Mouse (Mus musculus) left cerebral cortex, adult 2 months (tissue): ENCODE results near the gene Olfr243. TPM values are rescaled to one million over a fixed set of nuclear protein-coding genes. Genes with fewer than 3 reads are reported as not detected.
"Not testable (repeated sequence)": the region's sequence is repeated elsewhere in the genome, so short reads cannot be mapped to it uniquely, and the experiment has no call there.

Source experiments
- DNase-seq, 2 experiments: peaks; one replicate each; pipeline ENCODE4 v3.0.0; 2021 to 2022; ENCODE audit warnings: low spot score in 2 of 2, mixed read lengths in 1 of 2; ENCODE audit errors: extremely low spot score in 1 of 2
- H3K27ac ChIP-seq: fragments of 200-600 bp; 2 replicates; pipeline ENCODE4 v1.8.1; 2022
- H3K4me3 ChIP-seq: fragments of 200-600 bp; 2 replicates; pipeline ENCODE4 v1.8.1; 2022
- CTCF ChIP-seq: fragments of 200-600 bp; IDR thresholded peaks from 2 replicates; pipeline ENCODE4 v1.8.1; 2022; ENCODE audit warnings: antibody characterized with exemption, mild to moderate bottlenecking, moderate library complexity
- intact Hi-C: fragments of 180-260 bp; cut with DNase I; formaldehyde crosslinking; loops from one replicate; pipeline ENCODE4 v1.15.1; 2025
- long read RNA-seq, 2 experiments: library from polyadenylated mRNA; stranded (forward); transcript quantifications; one replicate each; pipeline ENCODE4 v2.0.0; 2021; ENCODE audit warnings: borderline mapping rate in 2 of 2
- total RNA-seq, 2 experiments: library from RNA; stranded (reverse); gene quantifications; 2 replicates each; pipeline ENCODE4 v1.2.3; 2021

Gene Olfr243
- not detected for total RNA-seq
- long read RNA-seq, experiment 1 = 0 reads
- long read RNA-seq, experiment 2 = 0 reads

- Histone ChIP-seq H3K4me3 (no peak within 1 kb of the TSS), H3K27ac (no peak within 1 kb of the TSS)
- no peak for TF ChIP-seq CTCF
- DNase-seq = no peak
- intact Hi-C loops = no loop called here
These were observed at the start of gene Olfr243 for GRCm38 (mm10) chr7:103714371-103714770. TSS of gene Olfr243 (plus strand) at chr7:103714671.

DNA sequence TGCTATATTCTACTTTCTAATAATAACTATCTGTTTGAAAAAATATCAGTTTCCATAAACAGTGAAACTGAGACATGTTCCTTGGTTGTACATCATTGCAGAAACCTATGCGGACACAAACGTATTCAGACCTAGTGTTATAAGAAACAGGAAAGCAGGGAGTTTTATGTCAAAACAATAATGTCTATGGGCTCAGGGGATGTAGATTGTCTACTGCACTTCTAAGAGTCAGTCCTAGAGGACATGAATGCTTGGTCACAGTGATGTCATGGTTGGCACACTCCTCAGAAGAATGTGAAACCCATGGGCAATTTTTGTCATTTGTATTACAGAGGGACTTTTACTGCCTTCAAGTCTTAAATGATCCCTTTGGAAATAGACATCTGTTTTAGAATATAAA, 43.4 kb upstream of the Olfr243 start, which contains the start of gene Olfr624:
TSS of gene Olfr624 (minus strand) at position 101 of the 400 bp plus-strand sequence.
- TF ChIP-seq CTCF = no peak
- no peak for DNase-seq
- intact Hi-C loops = no loop called here
- no peak within 1 kb of the TSS for H3K4me3 ChIP-seq
- no peak within 1 kb of the TSS for H3K27ac ChIP-seq

DNA sequence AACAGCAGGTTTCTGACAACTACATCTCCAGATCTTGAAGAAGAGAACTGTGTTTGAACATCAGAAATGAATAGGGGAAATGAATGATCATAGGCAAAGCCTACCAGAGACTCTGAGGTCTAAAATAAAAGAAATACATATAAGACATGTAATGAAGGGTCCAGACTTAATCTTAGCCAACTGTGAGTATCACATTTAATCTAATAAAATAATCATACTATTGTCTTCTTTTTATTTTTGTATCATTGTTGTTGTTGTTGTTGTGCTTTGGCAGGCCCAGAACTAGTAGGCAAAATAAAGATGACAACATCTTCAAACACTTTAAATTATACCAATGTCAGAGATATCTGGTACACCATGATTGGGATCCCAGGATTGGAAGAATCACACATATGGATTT, 32.1 kb upstream of the Olfr243 start, which contains the start of gene Olfr625-ps1:
TSS of gene Olfr625-ps1 (plus strand) at position 301 of the 400 bp plus-strand sequence.
- no peak within 1 kb of the TSS for H3K27ac ChIP-seq
- no peak for DNase-seq
- intact Hi-C loops = no loop called here
- no peak within 1 kb of the TSS for H3K4me3 ChIP-seq
- TF ChIP-seq CTCF = no peak

DNA sequence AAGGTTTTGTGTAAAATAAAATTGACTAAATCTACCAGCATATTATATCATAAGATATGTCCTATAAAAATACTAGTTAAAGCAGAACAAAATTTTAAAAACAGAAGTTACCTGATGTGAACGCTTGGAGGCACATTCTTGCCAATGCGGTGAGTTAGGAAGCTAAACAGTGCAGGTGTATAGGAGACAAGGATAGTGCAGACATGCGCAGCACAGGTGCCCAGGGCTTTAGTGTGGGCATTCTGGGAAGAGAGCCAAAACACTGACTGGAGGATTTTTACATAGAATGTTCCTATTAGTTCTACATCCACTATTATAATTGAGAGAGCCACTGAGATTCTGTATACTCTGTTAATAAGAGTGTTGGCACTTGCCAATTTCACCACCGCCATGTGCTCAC, 15.0 kb upstream of the Olfr243 start:
- no peak overlapping the region for H3K27ac ChIP-seq

DNA sequence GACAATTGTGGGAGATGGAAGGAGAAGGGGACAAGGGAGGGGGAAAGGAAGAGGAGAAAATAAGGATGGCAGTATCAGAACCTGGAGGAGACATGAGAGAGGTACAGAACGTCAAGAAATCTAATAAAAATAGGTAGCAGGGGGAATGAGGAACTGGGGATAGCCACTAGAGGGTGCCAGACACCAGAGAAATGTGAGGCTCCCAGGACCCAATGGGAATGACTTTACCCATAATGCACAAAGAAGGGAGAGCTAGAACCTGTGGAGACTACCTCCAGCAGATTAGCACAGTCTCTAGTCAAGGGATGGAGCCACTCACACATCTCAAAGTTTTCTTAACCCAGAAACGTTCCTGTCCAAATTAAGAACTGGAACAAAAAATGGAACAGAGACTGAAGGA, 2.4 kb upstream of the Olfr243 start:
- Histone ChIP-seq H3K27ac (no peak overlapping the region), H3K4me3 (no peak overlapping the region)
- intact Hi-C loops = no loop called here
- DNase-seq = no peak
- TF ChIP-seq CTCF = peak; percentile 15

More for the DNA sequence above, 15.0 kb upstream of the Olfr243 start:
- TF ChIP-seq CTCF = no peak
- H3K4me3 ChIP-seq = no peak overlapping the region
- intact Hi-C loops = no loop called here
- no peak for DNase-seq

- H3K27ac ChIP-seq, intact Hi-C loops, DNase-seq, H3K4me3 ChIP-seq: not testable (repeated sequence)
These were observed 1.9 kb downstream of the Olfr243 start for GRCm38 (mm10) chr7:103716398-103716797.

GRCm38 (mm10) chr7:103730074-103730473, 15.6 kb downstream of the Olfr243 start, which contains the start of gene Olfr628:
TSS of gene Olfr628 (plus strand) at chr7:103730374.
- Histone ChIP-seq H3K27ac (no peak within 1 kb of the TSS), H3K4me3 (no peak within 1 kb of the TSS)
- intact Hi-C loops = no loop called here
- no peak for DNase-seq
- TF ChIP-seq CTCF = no peak

DNA sequence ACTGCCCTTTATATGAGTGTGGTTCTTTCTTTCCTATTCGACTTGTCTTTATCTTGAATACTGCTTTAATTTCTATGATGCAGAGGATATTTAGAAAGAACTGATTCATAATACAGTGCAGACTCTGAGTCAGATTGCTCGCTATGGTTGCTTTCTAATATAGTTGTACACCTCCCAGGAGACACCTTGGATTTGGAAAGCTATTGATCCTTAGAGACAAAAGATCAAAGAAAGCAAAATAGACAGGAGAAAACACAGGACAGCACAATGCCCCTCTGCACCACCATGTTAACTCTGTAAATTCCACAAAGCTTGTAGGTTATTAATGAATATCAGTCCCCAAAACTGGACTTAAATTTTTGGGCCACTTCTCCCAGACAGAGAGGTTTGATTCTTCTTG, 30.4 kb downstream of the Olfr243 start, which contains the start of gene Olfr629:
TSS of gene Olfr629 (minus strand) at position 101 of the 400 bp plus-strand sequence.
- no peak for DNase-seq
- H3K4me3 ChIP-seq = no peak within 1 kb of the TSS
- TF ChIP-seq CTCF = no peak
- no peak within 1 kb of the TSS for H3K27ac ChIP-seq
- intact Hi-C loops = no loop called here

GRCm38 (mm10) chr7:103757233-103757632, 42.8 kb downstream of the Olfr243 start, which contains the start of gene Olfr630:
TSS of gene Olfr630 (minus strand) at chr7:103757333.
- DNase-seq = no peak
- H3K27ac ChIP-seq = no peak within 1 kb of the TSS
- no peak within 1 kb of the TSS for H3K4me3 ChIP-seq
- TF ChIP-seq CTCF = no peak
- intact Hi-C loops = no loop called here

DNA sequence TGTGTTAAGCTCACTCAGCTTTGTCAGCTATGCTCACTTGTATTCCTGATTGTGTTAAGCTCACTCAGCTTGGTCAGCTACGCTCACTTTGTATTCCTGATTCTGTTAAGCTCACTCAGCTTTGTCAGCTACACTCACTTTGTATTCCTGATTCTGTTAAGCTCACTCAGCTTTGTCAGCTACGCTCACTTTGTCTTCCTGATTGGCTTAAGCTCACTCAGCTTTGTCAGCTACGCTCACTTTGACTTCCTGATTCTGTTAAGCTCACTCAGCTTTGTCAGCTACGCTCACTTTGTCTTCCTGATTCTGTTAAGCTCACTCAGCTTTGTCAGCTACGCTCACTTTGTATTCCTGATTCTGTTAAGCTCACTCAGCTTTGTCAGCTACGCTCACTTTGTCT, 47.7 kb downstream of the Olfr243 start:
- H3K27ac ChIP-seq, intact Hi-C loops, DNase-seq, H3K4me3 ChIP-seq: not testable (repeated sequence)

DNA sequence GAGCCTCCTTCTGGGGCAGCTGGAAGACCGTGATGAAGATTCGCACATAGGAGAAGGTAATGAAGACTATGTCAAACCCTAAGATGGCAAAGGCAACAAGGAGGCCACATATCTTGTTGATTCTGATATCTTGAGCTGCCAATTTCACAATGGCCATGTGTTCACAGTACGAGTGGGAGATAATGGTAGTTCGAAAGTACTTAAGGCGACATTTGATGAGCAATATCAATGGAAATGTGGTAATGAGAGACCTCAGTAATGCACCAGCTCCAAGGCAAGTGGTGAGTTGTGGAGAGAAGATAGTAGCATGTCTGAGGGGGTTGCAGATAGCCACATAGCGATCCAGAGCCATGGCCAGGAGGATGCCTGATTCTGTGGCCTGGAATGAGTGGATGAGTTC, 53.2 kb downstream of the Olfr243 start:
- intact Hi-C loops, H3K4me3 ChIP-seq, H3K27ac ChIP-seq, DNase-seq: not testable (repeated sequence)

Other genes starting within 250 kb of the Olfr243 start
- gene Olfr608, start 244.8 kb upstream of the Olfr243 start, total RNA-seq = not detected
- not detected for gene Olfr609, start 216.6 kb upstream of the Olfr243 start, total RNA-seq
- not detected for gene Olfr610, start 202.5 kb upstream of the Olfr243 start, total RNA-seq
- not detected for gene Olfr611, start 193.8 kb upstream of the Olfr243 start, total RNA-seq
- gene Olfr612, start 172.0 kb upstream of the Olfr243 start, total RNA-seq = not detected
- gene Olfr613, start 166.6 kb upstream of the Olfr243 start, total RNA-seq = not detected
- gene Olfr615, start 158.6 kb upstream of the Olfr243 start, total RNA-seq = not detected
- not detected for gene Olfr616, start 145.5 kb upstream of the Olfr243 start, total RNA-seq
- gene Olfr617, start 141.6 kb upstream of the Olfr243 start, total RNA-seq = not detected
- gene Olfr618, start 124.6 kb upstream of the Olfr243 start, total RNA-seq = not detected
- not detected for gene Olfr619, start 114.1 kb upstream of the Olfr243 start, total RNA-seq
- not detected for gene Olfr620, start 102.1 kb upstream of the Olfr243 start, total RNA-seq
- not detected for gene Olfr622, start 72.0 kb upstream of the Olfr243 start, total RNA-seq
- not detected for gene Olfr623, start 51.0 kb upstream of the Olfr243 start, total RNA-seq
- under 1 TPM in 1 of 2 experiments, not detected in 1; 0.07 TPM for gene Olfr624, start 43.5 kb upstream of the Olfr243 start, total RNA-seq
- gene Olfr625-ps1, start 32.0 kb upstream of the Olfr243 start, total RNA-seq = not detected
- gene Olfr628, start 15.7 kb downstream of the Olfr243 start, total RNA-seq = not detected
- not detected for gene Olfr629, start 30.3 kb downstream of the Olfr243 start, total RNA-seq
- not detected for gene Olfr630, start 42.7 kb downstream of the Olfr243 start, total RNA-seq
- gene Olfr69, start 56.9 kb downstream of the Olfr243 start, total RNA-seq = not detected
- gene Olfr68, start 65.0 kb downstream of the Olfr243 start, total RNA-seq = not detected
- not detected for gene Olfr67, start 77.2 kb downstream of the Olfr243 start, total RNA-seq
- 10 to 100 TPM; 29.5 to 36.6 TPM for gene Hbb-bt, start 99.3 kb downstream of the Olfr243 start, total RNA-seq
- gene Hbb-bs, start 113.4 kb downstream of the Olfr243 start, total RNA-seq = 100 to 1,000 TPM; 305 to 339 TPM
- not detected for gene Hbb-bh2, start 125.8 kb downstream of the Olfr243 start, total RNA-seq
- gene Hbb-bh1, start 128.5 kb downstream of the Olfr243 start, total RNA-seq = not detected
- gene Hbb-y, start 138.5 kb downstream of the Olfr243 start, total RNA-seq = not detected
- not detected for gene Olfr66, start 171.6 kb downstream of the Olfr243 start, total RNA-seq
- gene Olfr64, start 179.8 kb downstream of the Olfr243 start, total RNA-seq = not detected
- gene Olfr65, start 188.8 kb downstream of the Olfr243 start, total RNA-seq = not detected
- gene Olfr631, start 214.2 kb downstream of the Olfr243 start, total RNA-seq = not detected
- not detected for gene Olfr632, start 219.7 kb downstream of the Olfr243 start, total RNA-seq
- gene Olfr633, start 229.8 kb downstream of the Olfr243 start, total RNA-seq = not detected